Mouse (Mus musculus) brain, adult 2 months (tissue): Measurements from ENCODE around the gene Syt12.

Source experiments
- DNase-seq: peaks from one replicate; pipeline ENCODE4 v3.0.0; 2011; ENCODE audit warnings: low read depth, low spot score

The Syt12 gene

GRCm38 (mm10) chr19:4447445-4447844 is 29.8 kb downstream of the Syt12 start:
- DNase-seq = no peak

- DNase-seq = peak; percentile 50
These were observed 30.4 kb downstream of the Syt12 start for GRCm38 (mm10) chr19:4446661-4447420.

GRCm38 (mm10) chr19:4442408-4442807 is 34.8 kb downstream of the Syt12 start:
- DNase-seq = peak; percentile 68

GRCm38 (mm10) chr19:4441621-4442161 is 35.6 kb downstream of the Syt12 start:
- DNase-seq = no peak

GRCm38 (mm10) chr19:4441090-4441591 is 36.1 kb downstream of the Syt12 start:
- DNase-seq = peak; percentile 62

GRCm38 (mm10) chr19:4440222-4440621 is 37.0 kb downstream of the Syt12 start:
- no peak for DNase-seq

- no peak for DNase-seq
These were observed 38.0 kb downstream of the Syt12 start, which contains the start of gene Rhod for GRCm38 (mm10) chr19:4439161-4439801. Gene Rhod, minus strand, starts transcription at chr19:4439432.

GRCm38 (mm10) chr19:4438791-4439160 is 38.5 kb downstream of the Syt12 start:
- no peak for DNase-seq

- DNase-seq = no peak
These were observed 39.4 kb downstream of the Syt12 start for GRCm38 (mm10) chr19:4437886-4438285.

- no peak for DNase-seq
These were observed 41.0 kb downstream of the Syt12 start for GRCm38 (mm10) chr19:4436254-4436653.

- DNase-seq = no peak
These were observed 42.2 kb downstream of the Syt12 start for GRCm38 (mm10) chr19:4434999-4435398.

- DNase-seq = no peak
These were observed 43.5 kb downstream of the Syt12 start for GRCm38 (mm10) chr19:4433756-4434155.

- no peak for DNase-seq
These were observed 47.1 kb downstream of the Syt12 start for GRCm38 (mm10) chr19:4430091-4430620.

GRCm38 (mm10) chr19:4425610-4426366 is 51.5 kb downstream of the Syt12 start:
- DNase-seq = peak; percentile 41

GRCm38 (mm10) chr19:4423021-4423420 is 54.2 kb downstream of the Syt12 start:
- DNase-seq = no peak

GRCm38 (mm10) chr19:4422581-4422980 is 54.7 kb downstream of the Syt12 start:
- no peak for DNase-seq

GRCm38 (mm10) chr19:4420153-4420910 is 56.9 kb downstream of the Syt12 start:
- peak; percentile 75 for DNase-seq

GRCm38 (mm10) chr19:4419711-4420110 is 57.5 kb downstream of the Syt12 start:
- no peak for DNase-seq

- DNase-seq = no peak
These were observed 59.5 kb downstream of the Syt12 start for GRCm38 (mm10) chr19:4417713-4418112.

- DNase-seq = peak; percentile 88
These were observed 60.1 kb downstream of the Syt12 start for GRCm38 (mm10) chr19:4417183-4417582.

GRCm38 (mm10) chr19:4414631-4415030 is 62.6 kb downstream of the Syt12 start:
- DNase-seq = no peak
